Mouse (Mus musculus) thymus, postnatal 14 days (tissue): ENCODE results near the gene Scrn3.

Experiments
- DNase-seq: peaks from one replicate; pipeline ENCODE4 v3.0.0; 2021

Gene Scrn3

DNA sequence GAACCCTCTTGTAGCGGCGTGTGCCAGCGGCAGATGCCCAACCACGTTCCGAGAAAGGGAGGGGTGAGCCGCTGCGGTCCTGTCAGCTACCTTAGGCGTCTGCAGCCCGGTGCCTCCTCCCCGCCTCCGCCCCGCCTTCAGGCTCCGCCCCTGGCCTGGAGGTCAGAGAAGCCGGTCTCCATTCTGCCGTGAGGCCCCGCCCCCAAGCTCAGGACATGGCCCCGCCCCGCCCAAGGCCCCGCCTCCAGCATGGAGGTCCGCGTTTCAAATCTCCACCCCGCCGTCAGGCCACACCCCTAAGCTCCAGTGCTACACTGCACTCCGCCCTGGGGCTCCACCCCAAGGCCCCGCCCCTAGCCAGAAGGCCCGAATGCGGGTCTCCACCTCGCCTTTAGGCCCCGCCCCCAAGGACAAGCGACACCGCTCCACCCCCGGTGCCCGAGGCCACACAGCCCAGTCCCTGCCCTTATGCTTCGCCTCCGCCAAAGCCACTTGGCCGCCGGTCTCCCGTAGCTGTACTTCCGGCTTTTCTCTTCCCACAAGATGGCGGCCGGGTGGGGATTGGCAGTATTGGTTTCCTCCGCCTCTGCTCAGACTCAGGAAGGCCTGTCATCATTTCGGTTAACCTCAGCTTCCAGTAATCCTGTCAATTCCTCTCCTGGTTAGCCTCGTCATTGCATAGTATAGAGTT, 74.1 kb downstream of the Scrn3 start, which contains the start of gene Gpr155:
Gene Gpr155 (minus strand): TSS at position 217 of the 691 bp plus-strand sequence.
- peak; percentile 99 for DNase-seq
